Mouse (Mus musculus): ENCODE results near the gene Zfp185. TPM values are rescaled to one million over a fixed set of nuclear protein-coding genes. Genes with fewer than 3 reads are reported as not detected.

Gene Zfp185
- polyA plus RNA-seq, 1 experiment from 2014 or later, result 6.5 TPM

- Histone ChIP-seq H3K4me2 (no peak overlapping the region), H3K4me3 (ENCODE audit: low read depth, low read length) (no peak overlapping the region), H3K4me1 (ENCODE audit: insufficient read depth) (no peaks in the 10 kb centered on the region), H3K27ac (ENCODE audit: low read depth) (no peak overlapping the region), H3K9me3 (ENCODE audit: low read depth, low read length) (no peaks in the 10 kb centered on the region), H3K27me3 (ENCODE audit: insufficient read depth, low read length) (no peaks in the 10 kb centered on the region), H3K36me3 (ENCODE audit: insufficient read depth) (no peaks in the 10 kb centered on the region), H3K9ac (no peak overlapping the region)
- DNase-seq, result no peak
- WGBS, result 68% methylated on average over 4 of the region's 4 CpGs
- TF ChIP-seq CTCF (IDR thresholded peaks at IDR 0.05; ENCODE audit: low read depth), result no peak
- no peak for ATAC-seq (ENCODE audit: insufficient read depth)
These were observed 18.5 kb downstream of the Zfp185 start for GRCm38 (mm10) chrX:73005678-73006077.

GRCm38 (mm10) chrX:73007597-73008479 lies 20.7 kb downstream of the Zfp185 start:
- peak overlapping the region; percentile 46; the same call in 1 of the 2 replicates for H3K27ac ChIP-seq (ENCODE audit: low read depth)
- H3K36me3 ChIP-seq (ENCODE audit: insufficient read depth), result no peaks in the 10 kb centered on the region
- H3K4me1 ChIP-seq (ENCODE audit: insufficient read depth), result no peaks in the 10 kb centered on the region
- H3K27me3 ChIP-seq (ENCODE audit: insufficient read depth, low read length), result no peaks in the 10 kb centered on the region
- H3K9me3 ChIP-seq (ENCODE audit: low read depth, low read length), result no peaks in the 10 kb centered on the region
- DNase-seq (peak; percentile 96), ATAC-seq (ENCODE audit: insufficient read depth) (peak; percentile 99)
- H3K9ac ChIP-seq, result no peak overlapping the region; the same call in 1 of the 2 replicates
- peak; percentile 86 for TF ChIP-seq CTCF (IDR thresholded peaks at IDR 0.05; ENCODE audit: low read depth)
- 11% methylated on average over 24 of the region's 27 CpGs for whole genome bisulfite sequencing
- H3K4me3 ChIP-seq (ENCODE audit: low read depth, low read length), result peak overlapping the region; percentile 31
- H3K4me2 ChIP-seq, result peak overlapping the region; percentile 59

- H3K27me3 ChIP-seq (ENCODE audit: insufficient read depth, low read length), result no peaks in the 10 kb centered on the region
- DNase-seq (no peak), ATAC-seq (ENCODE audit: insufficient read depth) (no peak)
- H3K4me3 ChIP-seq (ENCODE audit: low read depth, low read length), result no peak overlapping the region
- no peaks in the 10 kb centered on the region for H3K4me1 ChIP-seq (ENCODE audit: insufficient read depth)
- 67% methylated on average over 4 of the region's 4 CpGs for WGBS
- no peak overlapping the region for H3K9ac ChIP-seq
- H3K9me3 ChIP-seq (ENCODE audit: low read depth, low read length), result no peaks in the 10 kb centered on the region
- H3K36me3 ChIP-seq (ENCODE audit: insufficient read depth), result no peaks in the 10 kb centered on the region
- no peak for TF ChIP-seq CTCF (IDR thresholded peaks at IDR 0.05; ENCODE audit: low read depth)
- H3K27ac ChIP-seq (ENCODE audit: low read depth), result no peak overlapping the region
- H3K4me2 ChIP-seq, result no peak overlapping the region
These were observed 25.7 kb downstream of the Zfp185 start for GRCm38 (mm10) chrX:73012846-73013245.

- WGBS, result 65% methylated on average over 1 of the region's 1 CpGs
- H3K4me1 ChIP-seq (ENCODE audit: insufficient read depth), result no peaks in the 10 kb centered on the region
- no peak within 1 kb of the TSS for H3K4me3 ChIP-seq (ENCODE audit: low read depth, low read length)
- no peaks in the 10 kb centered on the region for H3K27me3 ChIP-seq (ENCODE audit: insufficient read depth, low read length)
- no peaks in the 10 kb centered on the region for H3K36me3 ChIP-seq (ENCODE audit: insufficient read depth)
- H3K9me3 ChIP-seq (ENCODE audit: low read depth, low read length), result no peaks in the 10 kb centered on the region
- no peak within 1 kb of the TSS for H3K27ac ChIP-seq (ENCODE audit: low read depth)
- H3K9ac ChIP-seq, result no peak within 1 kb of the TSS
- no peak for DNase-seq
- no peak for ATAC-seq (ENCODE audit: insufficient read depth)
- H3K4me2 ChIP-seq, result no peak within 1 kb of the TSS
- no peak for TF ChIP-seq CTCF (IDR thresholded peaks at IDR 0.05; ENCODE audit: low read depth)
These were observed 49.9 kb downstream of the Zfp185 start, which contains the start of gene Pnma5 for GRCm38 (mm10) chrX:73037003-73037402. TSS of gene Pnma5 (minus strand) at chrX:73037103.

- H3K9me3 ChIP-seq (ENCODE audit: low read depth, low read length), result no peaks in the 10 kb centered on the region
- H3K4me2 ChIP-seq, result no peak overlapping the region
- no peaks in the 10 kb centered on the region for H3K36me3 ChIP-seq (ENCODE audit: insufficient read depth)
- no peaks in the 10 kb centered on the region for H3K27me3 ChIP-seq (ENCODE audit: insufficient read depth, low read length)
- ATAC-seq (ENCODE audit: insufficient read depth), result no peak
- no peak overlapping the region for H3K9ac ChIP-seq
- no peak for TF ChIP-seq CTCF (IDR thresholded peaks at IDR 0.05; ENCODE audit: low read depth)
- H3K4me3 ChIP-seq (ENCODE audit: low read depth, low read length), result no peak overlapping the region
- 80% methylated on average over 8 of the region's 8 CpGs for WGBS
- no peak for DNase-seq
- H3K27ac ChIP-seq (ENCODE audit: low read depth), result no peak overlapping the region
- H3K4me1 ChIP-seq (ENCODE audit: insufficient read depth), result no peaks in the 10 kb centered on the region
These were observed 51.7 kb downstream of the Zfp185 start for GRCm38 (mm10) chrX:73038831-73039230.

- 80% methylated on average over 12 of the region's 12 CpGs for WGBS
- ATAC-seq (ENCODE audit: insufficient read depth), result no peak
These were observed 52.5 kb downstream of the Zfp185 start for GRCm38 (mm10) chrX:73039666-73040065.

GRCm38 (mm10) chrX:73053860-73054563 lies 66.9 kb downstream of the Zfp185 start:
- Histone ChIP-seq H3K4me1 (ENCODE audit: insufficient read depth) (no peaks in the 10 kb centered on the region), H3K9ac (no peak overlapping the region), H3K4me2 (peak overlapping the region; percentile 40; the same call in 1 of the 2 replicates), H3K9me3 (ENCODE audit: low read depth, low read length) (no peaks in the 10 kb centered on the region), H3K4me3 (ENCODE audit: low read depth, low read length) (no peak overlapping the region), H3K27ac (ENCODE audit: low read depth) (no peak overlapping the region), H3K36me3 (ENCODE audit: insufficient read depth) (no peaks in the 10 kb centered on the region), H3K27me3 (ENCODE audit: insufficient read depth, low read length) (no peaks in the 10 kb centered on the region)
- DNase-seq, result peak; percentile 96
- peak; percentile 92 for TF ChIP-seq CTCF (IDR thresholded peaks at IDR 0.05; ENCODE audit: low read depth)
- ATAC-seq (ENCODE audit: insufficient read depth), result peak; percentile 97
- WGBS, result 11% methylated on average over 14 of the region's 14 CpGs

More at GRCm38 (mm10) chrX:73039666-73040065, 52.5 kb downstream of the Zfp185 start:
- no peak overlapping the region for H3K27ac ChIP-seq (ENCODE audit: low read depth)
- no peak for TF ChIP-seq CTCF (IDR thresholded peaks at IDR 0.05; ENCODE audit: low read depth)
- H3K9me3 ChIP-seq (ENCODE audit: low read depth, low read length), result no peaks in the 10 kb centered on the region
- no peaks in the 10 kb centered on the region for H3K4me1 ChIP-seq (ENCODE audit: insufficient read depth)
- H3K4me2 ChIP-seq, result no peak overlapping the region
- H3K27me3 ChIP-seq (ENCODE audit: insufficient read depth, low read length), result no peaks in the 10 kb centered on the region
- no peak overlapping the region for H3K9ac ChIP-seq
- no peak overlapping the region for H3K4me3 ChIP-seq (ENCODE audit: low read depth, low read length)
- DNase-seq, result no peak
- no peaks in the 10 kb centered on the region for H3K36me3 ChIP-seq (ENCODE audit: insufficient read depth)

Data from lung, embryonic 14.5 days (tissue).